Mouse (Mus musculus) kidney, postnatal 0 days (tissue): Measurements from ENCODE around the gene Atf6. TPM values are rescaled to one million over a fixed set of nuclear protein-coding genes. Genes with fewer than 3 reads are reported as not detected.

Source experiments
- ATAC-seq: fragments of 200-750 bp; cut with Nextera tagmentation; replicated peaks from 2 replicates; pipeline ENCODE4 v1.8.0; 2017; ENCODE audit warnings: low read depth, moderate number of reproducible peaks, moderate TSS enrichment, moderate library complexity; ENCODE audit not compliant: low FRiP score
- DNase-seq: peaks from one replicate; pipeline ENCODE4 v3.0.0-alpha.2; 2016; ENCODE audit warnings: low spot score
- H3K27ac ChIP-seq: fragments of 300-500 bp; sonication (generic); 2 replicates; pipeline ENCODE4 v1.5.1; 2014; ENCODE audit warnings: mild to moderate bottlenecking
- H3K27me3 ChIP-seq: fragments of 300-500 bp; sonication (generic); 2 replicates; pipeline ENCODE4 v1.6.1; 2014; ENCODE audit warnings: low read length, mixed read lengths; ENCODE audit not compliant: insufficient read depth
- H3K36me3 ChIP-seq: fragments of 300-500 bp; sonication (generic); 2 replicates; pipeline ENCODE4 v1.6.1; 2014; ENCODE audit warnings: low read length, mixed read lengths; ENCODE audit not compliant: insufficient read depth
- H3K4me1 ChIP-seq: fragments of 300-500 bp; sonication (generic); replicated peaks from 2 replicates; pipeline ENCODE4 v1.6.1; 2014; ENCODE audit warnings: antibody characterized with exemption, low read length, mixed read lengths; ENCODE audit not compliant: insufficient read depth
- H3K4me2 ChIP-seq: fragments of 300-500 bp; sonication (generic); 2 replicates; pipeline ENCODE4 v1.6.1; 2014; ENCODE audit warnings: mild to moderate bottlenecking, low read length, moderate library complexity, mixed read lengths
- H3K4me3 ChIP-seq: fragments of 300-500 bp; sonication (generic); replicated peaks from 2 replicates; pipeline ENCODE4 v1.5.1; 2014; ENCODE audit warnings: low read depth, low read length
- H3K9ac ChIP-seq: fragments of 300-500 bp; sonication (generic); 2 replicates; pipeline ENCODE4 v1.6.1; 2014; ENCODE audit warnings: low read depth, low read length
- H3K9me3 ChIP-seq: fragments of 300-500 bp; sonication (generic); replicated peaks from 2 replicates; pipeline ENCODE4 v1.6.1; 2016; ENCODE audit warnings: low read length, inconsistent platforms, mixed read lengths
- CTCF ChIP-seq: IDR thresholded peaks from 2 replicates; pipeline ENCODE4 v1.5.1; 2016; ENCODE audit warnings: antibody characterized with exemption, low read depth, mild to moderate bottlenecking, moderate library complexity
- WGBS: fragments of 180-500 bp; shearing (Covaris S2); extraction: QIAGEN DNeasy Blood & Tissue Kit; methylation state at CpG from one replicate; pipeline ENCODE4 v1.1.7; 2014; 5-methylcytosine and 5-hydroxymethylcytosine counted together
- polyA plus RNA-seq: library from polyadenylated mRNA; unstranded; fragments of >200 nt; fragmentation: Nextera tagmentation; extraction: Ambion mirVana; gene quantifications from 2 replicates; pipeline ENCODE4 v1.2.1, GENCODE M21; 2015

The Atf6 gene
- polyA plus RNA-seq, 1 experiment from 2014 or later, result 8.6 TPM

- no peaks in the 10 kb centered on the region for H3K27me3 ChIP-seq
- no peak overlapping the region for H3K4me2 ChIP-seq
- ATAC-seq (no peak), DNase-seq (no peak)
- H3K9ac ChIP-seq, result no peak overlapping the region
- 0 out of 2 replicates have a peak, but pooled peaks cover 6% of the 10 kb centered on the region for H3K4me1 ChIP-seq
- H3K36me3 ChIP-seq, result no peaks in the 10 kb centered on the region
- no peak overlapping the region for H3K4me3 ChIP-seq
- WGBS, result 78% methylated on average over 3 of the region's 3 CpGs
- no peak for TF ChIP-seq CTCF
- no peak overlapping the region for H3K27ac ChIP-seq
- H3K9me3 ChIP-seq, result no peaks in the 10 kb centered on the region
These were observed 166.4 kb downstream of the Atf6 start for GRCm38 (mm10) chr1:170701178-170701577.

- Histone ChIP-seq H3K27ac (no peak overlapping the region), H3K9me3 (no peaks in the 10 kb centered on the region), H3K4me3 (no peak overlapping the region), H3K27me3 (no peaks in the 10 kb centered on the region), H3K4me2 (no peak overlapping the region), H3K9ac (no peak overlapping the region), H3K4me1 (0 out of 2 replicates have a peak, but pooled peaks cover 6% of the 10 kb centered on the region), H3K36me3 (no peaks in the 10 kb centered on the region)
- no peak for ATAC-seq
- no peak for TF ChIP-seq CTCF
- DNase-seq, result no peak
- 90% methylated on average over 3 of the region's 3 CpGs for WGBS
These were observed 167.0 kb downstream of the Atf6 start for GRCm38 (mm10) chr1:170700496-170701027.

GRCm38 (mm10) chr1:170699553-170699952 is 168.0 kb downstream of the Atf6 start:
- Histone ChIP-seq H3K27me3 (no peaks in the 10 kb centered on the region), H3K36me3 (no peaks in the 10 kb centered on the region), H3K27ac (no peak overlapping the region), H3K4me3 (no peak overlapping the region), H3K4me1 (0 out of 2 replicates have a peak, but pooled peaks cover 6% of the 10 kb centered on the region), H3K9me3 (no peaks in the 10 kb centered on the region), H3K9ac (no peak overlapping the region), H3K4me2 (no peak overlapping the region)
- ATAC-seq (no peak), DNase-seq (peak; percentile 29)
- 78% methylated on average over 9 of the region's 9 CpGs for WGBS
- no peak for TF ChIP-seq CTCF

- Histone ChIP-seq H3K9ac (no peak overlapping the region), H3K4me2 (no peak overlapping the region), H3K9me3 (no peaks in the 10 kb centered on the region), H3K4me3 (no peak overlapping the region), H3K27ac (no peak overlapping the region), H3K27me3 (no peaks in the 10 kb centered on the region), H3K36me3 (no peaks in the 10 kb centered on the region), H3K4me1 (0 out of 2 replicates have a peak, but pooled peaks cover 6% of the 10 kb centered on the region)
- DNase-seq (no peak), ATAC-seq (no peak)
- no peak for TF ChIP-seq CTCF
- 75% methylated on average over 3 of the region's 3 CpGs for WGBS
These were observed 168.8 kb downstream of the Atf6 start for GRCm38 (mm10) chr1:170698771-170699170.

- H3K36me3 ChIP-seq, result no peaks in the 10 kb centered on the region
- no peak for TF ChIP-seq CTCF
- no peaks in the 10 kb centered on the region for H3K9me3 ChIP-seq
- 0 out of 2 replicates have a peak, but pooled peaks cover 6% of the 10 kb centered on the region for H3K4me1 ChIP-seq
- DNase-seq (peak; percentile 71), ATAC-seq (peak; percentile 66; the same call in 1 of the 2 replicates)
- no peak overlapping the region for H3K27ac ChIP-seq
- H3K4me3 ChIP-seq, result no peak overlapping the region
- 35% methylated on average over 7 of the region's 7 CpGs for WGBS
- no peak overlapping the region for H3K9ac ChIP-seq
- H3K27me3 ChIP-seq, result no peaks in the 10 kb centered on the region
- H3K4me2 ChIP-seq, result no peak overlapping the region
These were observed 169.7 kb downstream of the Atf6 start for GRCm38 (mm10) chr1:170697771-170698356.

DNA sequence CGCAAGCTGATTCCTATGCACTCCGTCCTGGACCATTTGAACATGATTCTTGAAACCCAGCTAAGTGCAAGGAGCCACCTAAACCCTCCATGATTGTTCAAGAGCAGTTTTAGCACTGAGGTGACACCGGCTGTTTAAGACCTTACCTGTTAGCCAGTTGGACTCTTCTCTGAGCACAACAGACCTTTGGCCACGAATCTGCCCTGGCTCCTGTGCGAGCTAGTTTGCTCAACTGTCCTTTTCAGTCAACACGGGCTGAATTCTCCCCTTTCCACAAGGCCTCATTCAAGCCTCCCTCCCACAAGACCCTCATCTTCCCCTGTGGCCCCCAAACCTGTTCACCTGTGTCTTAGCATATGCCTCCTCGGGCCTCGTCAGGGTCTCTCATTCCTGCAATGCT is 170.6 kb downstream of the Atf6 start:
- DNase-seq, result no peak
- 0 out of 2 replicates have a peak, but pooled peaks cover 6% of the 10 kb centered on the region for H3K4me1 ChIP-seq
- H3K36me3 ChIP-seq, result no peaks in the 10 kb centered on the region
- H3K27ac ChIP-seq, result no peak overlapping the region
- no peak for ATAC-seq
- no peak for TF ChIP-seq CTCF
- H3K4me2 ChIP-seq, result no peak overlapping the region
- H3K9ac ChIP-seq, result no peak overlapping the region
- no peak overlapping the region for H3K4me3 ChIP-seq
- 96% methylated on average over 8 of the region's 8 CpGs for WGBS
- no peaks in the 10 kb centered on the region for H3K27me3 ChIP-seq
- H3K9me3 ChIP-seq, result no peaks in the 10 kb centered on the region
